Mouse (Mus musculus) left cerebral cortex, postnatal 36 days (tissue): ENCODE results near the gene Snph. TPM values are rescaled to one million over a fixed set of nuclear protein-coding genes. Genes with fewer than 3 reads are reported as not detected.

Source experiments
- DNase-seq, 2 experiments: peaks; one replicate each; pipeline ENCODE4 v3.0.0; 2021 to 2022; ENCODE audit warnings: low spot score in 2 of 2, mixed read lengths in 1 of 2
- intact Hi-C: fragments of 180-260 bp; cut with DNase I; formaldehyde crosslinking; loops from one replicate; pipeline ENCODE4 v1.15.1; 2025
- total RNA-seq, 2 experiments: library from RNA; stranded (reverse); gene quantifications; 2 replicates each; pipeline ENCODE4 v1.2.3; 2021

Snph gene
- total RNA-seq, 2 experiments from 2014 or later, result 313 to 321 TPM

DNA sequence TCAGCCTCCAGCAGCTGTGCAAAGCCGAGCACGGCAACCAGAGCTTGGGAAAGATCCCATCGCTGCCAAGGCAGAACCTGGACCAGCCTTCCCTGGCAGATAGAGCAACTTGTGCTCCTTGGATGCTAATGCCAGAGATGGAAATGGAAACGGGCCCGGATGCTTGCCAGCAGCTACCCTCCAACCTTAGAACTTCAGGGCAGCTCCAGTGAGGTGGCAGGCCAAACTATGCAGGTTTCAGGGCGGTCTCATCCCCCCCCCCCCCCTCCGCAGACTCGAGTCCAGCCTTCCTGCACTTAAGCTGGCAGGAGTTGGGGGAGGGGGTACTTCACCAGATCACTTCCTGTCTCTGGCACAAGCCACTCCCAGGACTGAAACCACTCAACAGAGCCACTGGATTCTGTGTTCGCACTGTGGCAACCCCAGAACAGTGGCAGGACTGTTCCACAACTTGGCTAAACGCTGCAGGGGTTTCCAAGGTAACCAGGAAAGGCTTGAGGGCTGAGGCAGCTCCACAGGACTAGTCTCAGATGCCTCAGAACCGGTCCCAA is 26.9 kb downstream of the Snph start:
- intact Hi-C loops, result no loop called here
- peak; percentile 75 to 83 for DNase-seq

DNA sequence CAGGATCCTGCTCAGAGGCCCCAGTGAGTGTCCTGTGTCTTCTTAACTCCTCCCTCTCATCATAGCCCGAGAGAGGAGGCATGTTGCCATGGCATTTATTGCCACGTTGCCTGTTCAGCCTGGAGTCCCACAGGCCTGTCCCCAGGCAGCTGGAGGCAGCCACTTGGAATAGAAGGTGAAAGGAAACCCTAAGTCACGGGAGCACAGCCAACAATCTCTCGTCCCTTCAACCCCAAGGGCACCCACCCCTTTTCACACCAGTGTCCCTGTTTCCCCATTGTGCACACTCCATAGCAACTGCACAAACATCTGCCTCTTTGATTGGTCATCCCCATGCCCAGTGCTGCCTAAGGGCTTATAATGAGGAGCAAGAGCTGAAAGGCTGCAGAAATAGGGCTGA is 28.8 kb downstream of the Snph start:
- intact Hi-C loops, result no loop called here
- DNase-seq, result no peak

DNA sequence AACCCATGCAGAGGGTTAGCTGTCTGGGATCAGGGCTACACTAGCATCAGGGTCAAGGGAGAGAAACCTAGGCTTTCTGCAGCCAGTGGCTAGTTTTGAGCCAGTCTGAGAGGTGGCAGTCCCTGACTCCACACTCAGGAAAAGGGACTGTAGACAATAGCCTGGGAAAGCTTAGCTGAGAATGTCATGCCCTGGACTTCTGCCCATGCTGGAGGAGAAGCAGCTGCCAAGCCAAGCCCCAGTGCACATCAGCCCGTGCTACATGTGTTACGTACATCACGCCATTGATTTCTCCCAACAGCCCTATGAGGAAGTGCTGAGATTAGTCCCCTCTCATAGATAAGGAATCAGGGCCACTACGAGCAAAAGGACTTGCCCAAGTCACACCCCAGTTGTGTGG is 30.3 kb downstream of the Snph start:
- no peak for DNase-seq
- intact Hi-C loops, result no loop called here

DNA sequence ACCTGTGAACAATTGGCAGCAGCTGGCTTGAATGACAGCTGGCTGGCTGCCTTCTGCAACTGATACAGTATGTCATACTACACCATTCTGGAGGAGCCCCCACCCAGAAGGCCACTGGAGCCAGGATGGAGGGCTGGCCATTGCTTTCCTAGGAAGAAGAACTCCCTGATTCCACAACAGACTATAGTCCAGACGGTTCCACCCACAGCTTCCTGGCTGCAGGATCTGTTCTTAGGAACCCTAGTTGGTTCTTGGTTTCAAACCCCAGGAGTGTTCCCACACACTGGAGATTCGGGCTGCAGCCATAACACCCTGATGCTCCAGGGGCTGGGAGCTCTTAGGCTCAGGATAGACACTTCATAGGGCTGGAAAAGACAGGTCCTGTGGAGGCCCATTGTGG is 34.3 kb downstream of the Snph start:
- peak; percentile 65 to 67 for DNase-seq

DNA sequence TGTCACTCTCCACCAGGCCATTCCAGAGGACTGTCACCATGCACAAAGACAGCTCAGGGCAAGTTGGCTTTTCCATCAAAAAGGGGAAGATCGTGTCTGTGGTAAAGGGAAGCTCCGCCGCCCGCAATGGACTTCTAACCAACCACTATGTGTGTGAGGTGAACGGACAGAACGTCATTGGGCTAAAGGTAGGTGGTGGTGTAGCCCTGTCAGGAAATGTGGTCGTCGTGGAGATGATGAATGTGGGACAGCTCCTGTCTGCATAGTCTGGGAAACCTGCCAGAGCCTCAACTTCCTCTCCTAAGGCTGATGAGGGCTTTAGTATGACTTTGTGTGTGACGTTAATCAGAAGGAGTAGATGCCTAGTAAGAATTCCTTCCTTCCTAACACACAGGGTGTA is 45.1 kb downstream of the Snph start:
- intact Hi-C loops, result no loop called here
- no peak for DNase-seq

More for the DNA sequence above, 34.3 kb downstream of the Snph start:
- intact Hi-C loops, result no loop called here

DNA sequence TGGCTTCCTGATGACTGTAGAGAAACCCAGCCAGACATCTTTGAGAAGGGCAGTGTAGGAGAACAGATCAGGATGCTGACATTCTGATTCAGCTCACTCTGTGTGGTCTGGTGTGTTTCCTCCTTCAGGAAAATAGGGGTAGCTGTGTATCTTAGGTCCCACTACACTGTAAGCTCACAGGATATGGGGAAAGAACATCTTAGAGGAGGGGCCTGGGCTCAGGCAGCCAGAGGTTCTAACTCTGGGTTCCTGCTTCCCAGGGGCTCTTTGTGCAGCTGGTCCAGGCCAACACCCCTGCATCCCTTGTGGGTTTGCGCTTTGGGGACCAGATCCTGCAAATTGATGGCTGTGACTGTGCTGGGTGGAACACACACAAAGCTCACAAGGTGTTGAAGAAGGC is 45.6 kb downstream of the Snph start:
- intact Hi-C loops, result no loop called here
- no peak for DNase-seq

DNA sequence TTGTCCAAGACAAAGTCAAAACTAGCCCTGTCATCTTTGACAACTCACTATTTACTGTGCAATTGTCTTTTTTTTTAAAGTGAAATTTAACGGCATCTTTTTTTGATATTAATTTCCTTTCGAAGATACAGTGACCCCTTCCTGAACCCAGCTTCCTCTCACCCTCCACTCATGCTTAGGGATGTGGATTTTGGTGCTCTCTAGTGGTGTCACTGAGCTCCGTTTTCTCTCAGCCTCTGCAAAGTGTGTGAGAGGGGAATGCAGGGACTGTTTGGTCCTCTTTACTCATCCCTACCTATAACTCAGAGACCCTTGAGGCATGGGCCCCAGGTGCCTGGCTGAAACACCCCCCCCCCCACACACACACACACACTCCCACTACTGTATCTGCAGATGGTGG is 46.5 kb downstream of the Snph start:
- intact Hi-C loops, result no loop called here
- DNase-seq, result no peak

DNA sequence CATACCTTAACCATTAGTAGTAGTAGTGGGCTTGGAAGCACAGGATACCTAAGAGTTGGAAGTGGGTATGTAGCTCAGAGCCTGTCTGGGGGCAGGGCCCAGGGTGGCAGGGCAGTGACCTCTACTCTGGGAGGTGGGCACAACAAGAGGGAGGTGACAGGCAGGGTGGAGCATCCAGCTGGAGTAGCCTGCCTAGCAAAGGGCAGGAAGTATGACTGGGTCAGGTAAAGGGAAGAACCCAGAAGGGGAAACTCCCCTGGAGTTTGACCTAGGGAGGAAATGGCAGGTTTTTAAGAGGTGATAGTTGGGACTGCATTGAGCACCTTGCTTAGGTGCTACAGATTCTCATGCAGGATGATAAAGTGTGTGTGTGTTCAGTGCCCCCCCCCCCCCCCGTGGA is 51.4 kb downstream of the Snph start:
- DNase-seq, result no peak
- intact Hi-C loops, result no loop called here

DNA sequence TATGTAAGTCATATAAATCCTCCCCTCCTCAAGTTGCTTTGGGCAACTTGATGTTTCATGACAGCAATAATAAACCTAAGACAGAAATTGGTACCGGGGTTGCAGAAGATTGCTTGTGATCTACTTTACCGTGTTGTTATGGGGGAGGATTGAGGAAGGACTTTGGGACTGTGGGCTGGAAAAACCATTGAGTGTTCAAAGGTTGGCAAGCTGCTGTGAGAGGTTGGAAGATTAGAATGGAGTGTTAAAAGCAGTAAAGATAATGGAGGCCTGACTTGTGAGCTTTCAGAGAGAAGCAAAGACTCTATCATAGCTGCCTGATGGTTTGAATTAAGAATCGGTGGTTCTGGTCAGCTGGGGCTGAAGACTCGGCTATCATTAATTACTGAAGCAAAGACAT is 53.2 kb downstream of the Snph start:
- no peak for DNase-seq
- intact Hi-C loops, result loop anchor here (5.0 kb wide), 1 partner anchor 98 kb away; no protein-coding TSS in a partner anchor

DNA sequence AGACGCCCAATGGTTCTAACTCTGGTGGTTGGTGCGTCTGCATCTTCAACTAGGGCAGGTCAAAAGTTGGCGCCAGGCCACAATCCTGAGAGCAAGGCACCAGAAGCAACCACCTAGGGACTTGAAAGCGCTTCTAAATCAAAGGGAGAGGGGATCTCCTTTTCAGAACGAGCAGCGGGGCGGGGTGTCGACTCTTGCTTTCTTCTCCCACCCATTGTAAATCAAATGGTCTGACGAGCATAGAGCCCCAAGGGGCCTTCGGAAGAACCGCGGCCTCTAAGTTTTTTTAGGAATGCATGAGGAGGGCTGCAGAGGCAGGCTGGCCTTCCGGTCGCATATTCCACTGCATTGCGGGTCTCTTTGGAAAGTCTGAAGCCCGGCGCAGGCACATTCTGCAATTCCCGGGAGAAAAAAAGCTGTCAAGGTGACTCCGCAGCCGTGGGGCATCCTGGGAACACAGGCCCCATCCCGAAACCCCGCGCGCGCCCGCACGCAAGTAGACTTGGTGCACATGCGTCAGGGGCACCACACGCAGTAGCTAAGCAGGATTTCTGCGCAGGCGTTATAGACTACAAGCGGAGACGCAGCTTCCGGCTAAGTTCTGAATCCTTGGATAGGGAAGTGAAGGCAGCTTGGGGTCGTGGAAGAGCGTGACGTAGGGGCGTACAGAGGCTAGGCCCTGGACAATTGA is 56.5 kb downstream of the Snph start:
- intact Hi-C loops, result loop anchor here (2.0 to 5.0 kb wide), 3 partner anchors 31 to 101 kb away; partner anchors contain the start of gene Snph
- DNase-seq, result peak; percentile 93 to 94

DNA sequence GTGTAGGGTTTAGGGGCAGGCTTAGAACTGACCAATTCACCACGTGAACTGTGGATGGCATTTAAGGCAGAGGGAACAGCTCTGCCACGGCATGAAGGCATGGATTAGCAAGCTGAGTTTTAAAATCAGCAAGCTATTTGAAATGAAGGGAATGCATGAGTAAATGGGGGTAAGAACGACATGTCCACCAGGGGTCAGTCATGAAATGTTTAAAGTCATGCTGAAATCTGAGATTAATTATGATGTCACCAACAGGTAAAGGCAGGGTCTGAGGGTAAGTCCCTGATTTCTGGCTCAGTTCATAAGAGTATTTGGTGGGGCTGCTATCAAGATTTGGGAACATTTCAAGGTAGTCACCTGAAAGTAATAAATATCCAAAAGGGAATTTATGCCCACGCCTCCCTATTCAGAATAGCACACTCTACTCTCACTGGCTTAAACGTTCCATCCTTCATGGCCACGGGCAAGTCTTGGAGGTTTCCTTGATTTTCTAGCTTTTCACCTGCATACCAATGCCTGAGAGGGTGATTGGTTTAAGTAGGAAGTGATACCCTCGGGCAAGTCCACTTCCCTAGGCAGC is 57.2 kb downstream of the Snph start:
- no peak for DNase-seq

DNA sequence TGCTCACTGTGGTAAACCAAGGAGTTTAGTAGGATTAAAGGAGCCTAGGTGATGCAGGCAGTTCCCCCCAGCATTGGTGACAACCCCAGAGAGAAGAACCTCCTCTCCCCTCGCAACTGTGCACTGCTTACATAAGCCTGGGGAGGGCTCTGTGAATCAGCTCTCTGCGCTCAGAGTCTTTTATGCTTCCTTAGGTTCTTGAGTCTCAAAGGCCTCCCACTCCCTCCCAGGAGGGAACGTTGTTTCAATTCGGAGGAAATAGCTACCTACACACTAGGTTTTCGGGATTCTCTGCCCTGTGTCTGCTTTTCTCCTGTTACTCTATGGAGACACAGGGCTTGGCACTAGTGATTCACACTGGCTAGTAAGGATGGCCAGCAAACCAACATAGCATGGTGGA is 57.8 kb downstream of the Snph start:
- intact Hi-C loops, result loop anchor here (2.0 to 5.0 kb wide), 2 partner anchors 58 to 103 kb away; partner anchors contain the start of gene Snph
- peak; percentile 71 to 78 for DNase-seq

More for the DNA sequence above, 57.2 kb downstream of the Snph start:
- intact Hi-C loops, result loop anchor here (2.0 to 5.0 kb wide), 2 partner anchors 58 to 102 kb away; partner anchors contain the start of gene Snph

DNA sequence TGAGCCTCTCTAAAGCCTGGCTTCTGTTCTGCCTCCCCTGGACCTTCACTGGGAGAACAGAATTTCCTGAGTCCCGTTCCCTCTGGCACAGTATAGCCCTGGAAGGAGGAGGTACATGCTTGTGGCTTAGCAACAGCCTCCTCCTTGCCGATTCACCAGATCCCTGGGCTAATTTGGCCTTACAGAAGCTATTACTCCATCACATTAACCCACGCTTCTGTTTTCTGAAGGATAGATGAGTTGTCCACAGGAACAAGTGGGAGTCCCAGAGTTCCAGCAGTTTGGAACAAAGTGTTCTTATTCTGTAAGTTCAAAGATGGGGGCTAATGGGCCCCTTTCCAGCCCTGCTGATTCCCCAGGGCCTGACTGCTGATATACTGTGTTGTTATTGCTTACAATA is 58.7 kb downstream of the Snph start:
- DNase-seq, result peak; percentile 42 to 54
- intact Hi-C loops, result loop anchor here (2.0 kb wide), 1 partner anchor 59 kb away; the partner anchor contains the start of gene Snph

DNA sequence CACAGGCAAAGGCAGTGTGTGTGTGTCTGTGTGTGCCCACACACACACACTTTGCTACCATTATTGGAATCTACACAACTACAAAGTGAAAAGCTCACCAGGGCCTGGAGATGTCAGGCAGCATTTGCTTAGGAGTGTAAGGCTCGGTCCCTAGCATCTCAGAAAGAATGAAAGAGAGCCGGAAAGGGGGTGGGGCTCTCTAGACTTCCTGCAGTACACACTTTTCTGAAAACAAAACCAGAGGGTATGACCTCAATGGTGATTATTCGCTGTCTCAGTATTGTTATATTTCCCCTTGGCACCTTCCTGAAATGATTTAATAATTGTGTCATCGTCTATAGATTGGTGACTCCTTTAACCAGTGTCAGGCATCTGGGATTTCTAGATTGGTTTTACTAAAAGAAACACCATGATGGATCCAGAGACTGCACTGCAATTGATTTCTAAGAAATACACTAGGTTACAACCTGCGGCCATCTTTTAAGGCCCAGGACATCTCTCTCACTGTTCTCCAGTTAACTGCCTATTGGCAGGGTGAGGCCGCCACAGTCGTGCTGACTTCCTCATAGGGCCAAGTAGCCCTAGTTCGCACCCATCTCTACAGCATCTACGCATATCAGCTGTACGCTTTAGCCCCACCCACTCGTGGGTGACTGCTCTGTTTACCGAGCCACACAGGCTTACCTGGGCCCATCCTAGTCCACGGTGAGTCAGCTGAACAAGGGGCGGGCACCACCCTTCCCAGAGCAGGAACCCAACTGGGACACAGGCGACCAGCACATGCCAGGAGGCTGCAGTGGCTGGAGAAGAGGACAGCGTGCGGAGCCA is 60.3 kb downstream of the Snph start, which contains the start of gene Sdcbp2:
TSS of gene Sdcbp2 (plus strand) at position 750 of the 828 bp plus-strand sequence.
- intact Hi-C loops, result no loop called here
- DNase-seq, result no peak

DNA sequence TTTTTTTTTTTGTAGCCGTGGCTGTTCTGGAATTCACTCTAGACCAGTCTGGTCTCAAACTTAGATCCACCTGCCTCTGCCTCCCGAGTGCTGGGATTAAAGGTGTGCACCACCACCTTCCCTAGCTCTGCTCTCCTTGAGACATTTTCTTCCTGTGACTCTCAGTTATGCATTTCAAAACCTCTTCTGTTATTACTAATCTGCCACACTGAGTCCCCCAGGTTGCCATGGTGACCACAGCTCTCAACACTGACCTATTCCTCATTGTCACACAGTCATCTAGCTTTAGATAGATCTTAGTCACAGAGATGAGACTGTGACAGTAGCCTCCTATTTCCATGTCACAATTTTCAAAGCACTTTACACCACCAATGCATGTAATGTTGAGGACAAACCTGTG is 62.9 kb downstream of the Snph start:
- DNase-seq, result no peak
- intact Hi-C loops, result no loop called here

DNA sequence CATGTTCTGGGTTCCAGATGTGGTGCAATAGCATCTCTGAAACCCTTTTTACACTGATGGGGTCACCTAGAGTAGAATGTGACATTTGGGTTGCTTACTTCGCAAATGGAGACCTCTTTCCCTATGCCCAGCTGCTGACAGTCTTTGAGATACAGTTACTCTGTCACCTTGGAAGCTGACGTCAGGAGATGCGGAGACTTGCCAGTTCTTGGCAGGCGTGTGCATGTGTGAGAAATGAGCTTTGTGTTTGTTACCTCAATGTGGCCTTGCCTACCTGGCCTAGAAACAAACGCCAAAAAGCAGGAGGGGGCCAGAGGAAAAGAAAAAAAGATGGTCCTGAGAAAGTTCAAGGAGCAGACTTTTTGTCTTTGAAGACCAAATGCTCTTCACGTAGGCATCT is 65.5 kb downstream of the Snph start:
- no peak for DNase-seq
- intact Hi-C loops, result no loop called here

DNA sequence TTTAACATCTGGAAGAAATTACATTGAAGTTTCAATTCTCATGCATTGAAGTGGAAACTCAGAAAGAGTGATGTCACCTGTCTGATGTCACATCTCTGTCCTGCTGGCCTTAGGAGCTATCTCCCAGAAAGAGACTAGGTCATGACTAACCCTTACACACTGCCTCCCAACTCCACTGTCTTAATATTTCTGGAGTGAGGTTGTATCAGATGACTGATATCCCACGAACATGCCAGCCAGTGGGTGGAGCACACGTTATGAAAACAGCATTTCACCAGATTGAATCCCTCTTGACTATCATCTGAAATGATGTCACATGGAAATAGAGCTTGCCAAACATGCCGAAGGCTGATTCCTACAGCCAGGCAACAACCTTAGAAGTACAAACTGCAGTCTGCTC is 67.4 kb downstream of the Snph start:
- DNase-seq, result no peak
- intact Hi-C loops, result no loop called here

DNA sequence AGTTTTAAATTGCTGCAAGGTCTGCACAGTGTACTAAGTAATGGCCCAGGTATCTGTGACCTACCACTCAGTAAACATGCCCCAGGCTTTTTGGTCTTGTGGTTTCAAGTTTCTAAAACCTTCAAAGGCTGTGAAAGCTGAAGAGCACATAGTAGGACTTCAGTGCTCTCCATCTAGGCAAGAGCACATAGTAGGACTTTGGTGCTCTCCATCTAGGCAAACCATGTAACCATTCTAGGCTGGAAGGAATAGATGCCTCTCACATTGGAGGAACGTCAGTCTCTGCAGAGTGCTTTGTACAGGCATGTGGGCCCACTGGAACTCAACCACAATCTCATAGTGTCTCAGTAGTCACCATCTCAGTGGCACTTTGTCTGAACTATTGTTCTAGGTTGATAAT is 68.4 kb downstream of the Snph start:
- intact Hi-C loops, result no loop called here
- no peak for DNase-seq

DNA sequence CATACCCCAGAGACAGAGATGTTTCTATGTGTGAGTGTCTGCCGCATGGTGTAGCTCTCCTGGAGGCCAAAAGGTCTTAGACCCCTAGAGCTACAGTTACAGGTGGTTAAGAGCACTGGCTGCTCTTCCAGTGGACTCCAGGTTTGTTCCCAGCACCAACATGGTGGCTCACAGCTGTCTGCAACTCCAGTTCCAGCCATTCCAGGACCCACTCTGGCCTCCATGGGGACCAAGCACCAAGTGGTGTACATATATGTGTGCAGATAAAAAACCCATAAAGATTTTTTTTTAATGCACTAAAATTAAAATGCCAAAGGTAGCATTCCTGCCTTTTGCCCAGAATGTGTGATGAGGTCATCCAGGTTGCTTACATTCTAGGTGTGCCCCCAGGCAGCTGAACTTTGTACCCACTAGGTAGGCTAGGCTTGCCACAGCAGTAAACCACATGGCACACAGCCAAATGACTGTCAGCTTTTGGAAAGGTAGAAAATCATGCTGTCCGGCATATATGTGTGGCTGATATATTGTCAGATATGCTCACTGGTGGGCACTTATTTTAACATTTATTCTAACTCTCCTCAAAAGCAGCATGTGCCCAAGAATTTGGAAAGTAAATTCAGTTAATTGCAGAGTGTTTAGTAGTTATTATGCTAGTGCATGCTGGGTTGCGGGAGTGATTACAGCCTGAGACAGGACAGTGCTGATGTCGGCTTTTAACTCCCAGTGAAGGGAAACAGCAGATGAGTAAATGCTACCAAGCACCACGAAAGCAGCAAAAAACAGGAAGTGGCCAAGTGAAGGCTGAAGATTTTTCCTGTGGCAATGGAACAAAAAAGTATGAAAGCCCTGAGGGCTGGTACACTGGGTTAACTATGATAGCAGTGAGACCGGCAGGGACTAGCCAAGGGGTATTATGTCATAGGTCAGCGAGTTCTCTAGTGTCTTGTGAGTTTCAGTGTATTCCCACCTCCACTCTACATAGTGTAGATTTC is 69.2 kb downstream of the Snph start:
- intact Hi-C loops, result no loop called here
- no peak for DNase-seq
